Mouse (Mus musculus) heart, adult 11 months (tissue): ENCODE data around the gene Wdr82.

Source experiments
- DNase-seq: peaks from one replicate; pipeline ENCODE4 v3.0.0; 2022

Wdr82 gene

GRCm38 (mm10) chr9:106199535-106200272, 29.0 kb downstream of the Wdr82 start, which contains the start of gene Ppm1m:
Gene Ppm1m, minus strand, starts transcription at chr9:106199746.
- peak; percentile 92 for DNase-seq

- DNase-seq: no peak
These were observed 31.2 kb downstream of the Wdr82 start for GRCm38 (mm10) chr9:106201895-106202294.

DNA sequence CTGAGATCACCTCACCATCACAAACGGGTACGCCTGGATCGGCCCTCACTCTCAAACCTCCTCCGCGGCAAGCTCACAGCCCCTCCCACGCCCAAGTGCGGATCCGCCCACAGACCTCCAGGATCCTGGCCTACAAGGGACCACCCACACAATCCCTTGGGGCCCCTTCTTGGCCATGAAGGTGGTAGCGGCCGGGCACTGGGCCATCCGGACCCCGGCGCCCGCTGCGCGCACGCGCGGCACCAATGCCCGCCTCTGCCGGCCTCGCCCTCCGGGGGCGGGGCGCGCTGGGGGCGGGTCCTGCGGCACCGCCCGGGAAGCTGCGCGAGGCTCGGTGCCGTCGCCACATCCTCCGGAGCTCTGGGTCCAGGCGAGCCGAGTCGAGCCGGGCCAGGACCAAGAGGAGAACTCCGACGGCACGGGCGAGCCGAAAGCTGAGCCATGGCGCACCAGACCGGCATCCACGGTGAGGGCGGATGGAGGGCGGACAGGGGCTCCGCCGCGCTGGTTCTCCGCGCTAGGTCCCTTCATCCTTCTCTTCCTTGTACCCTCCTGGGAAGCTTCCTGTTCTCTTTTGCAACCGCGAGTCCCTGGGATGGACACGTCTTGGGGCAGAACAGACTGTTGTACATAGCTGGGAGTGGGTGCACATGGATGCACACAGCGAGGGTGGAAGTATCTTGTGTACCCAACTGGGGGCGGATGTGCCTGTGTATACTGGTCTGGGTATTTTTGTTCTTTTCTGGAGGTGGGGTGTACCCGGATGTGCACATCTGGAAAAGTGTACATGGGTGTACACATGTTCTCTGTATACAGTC, 32.3 kb downstream of the Wdr82 start, which contains the start of gene Twf2:
Gene Twf2, plus strand, starts transcription at position 290 of the 818 bp plus-strand sequence.
- peak; percentile 100 for DNase-seq

- peak; percentile 96 for DNase-seq
These were observed 33.5 kb downstream of the Wdr82 start for GRCm38 (mm10) chr9:106203990-106204851.

- DNase-seq: peak; percentile 93
These were observed 35.1 kb downstream of the Wdr82 start for GRCm38 (mm10) chr9:106205713-106206290.

DNA sequence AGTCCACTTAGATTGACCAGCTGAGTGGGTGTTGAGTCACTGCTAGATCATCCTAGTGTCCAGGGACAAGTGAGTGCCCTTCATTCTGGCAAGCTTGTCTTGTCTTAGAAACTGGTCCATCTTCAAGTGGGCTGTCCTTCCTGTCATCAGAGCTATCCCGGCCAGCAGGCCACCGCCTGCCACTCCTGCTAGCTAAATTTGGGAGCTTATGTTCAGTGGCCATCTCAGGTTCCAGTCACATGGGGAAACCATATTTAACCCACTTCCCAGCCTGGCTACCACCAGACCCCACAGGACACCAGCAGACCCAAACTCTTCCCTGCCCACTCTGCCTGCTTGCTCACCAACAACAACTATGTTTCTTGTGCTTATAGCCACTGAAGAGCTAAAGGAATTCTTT, 35.8 kb downstream of the Wdr82 start:
- peak; percentile 98 for DNase-seq

GRCm38 (mm10) chr9:106208181-106208580, 37.5 kb downstream of the Wdr82 start:
- DNase-seq: peak; percentile 96

DNA sequence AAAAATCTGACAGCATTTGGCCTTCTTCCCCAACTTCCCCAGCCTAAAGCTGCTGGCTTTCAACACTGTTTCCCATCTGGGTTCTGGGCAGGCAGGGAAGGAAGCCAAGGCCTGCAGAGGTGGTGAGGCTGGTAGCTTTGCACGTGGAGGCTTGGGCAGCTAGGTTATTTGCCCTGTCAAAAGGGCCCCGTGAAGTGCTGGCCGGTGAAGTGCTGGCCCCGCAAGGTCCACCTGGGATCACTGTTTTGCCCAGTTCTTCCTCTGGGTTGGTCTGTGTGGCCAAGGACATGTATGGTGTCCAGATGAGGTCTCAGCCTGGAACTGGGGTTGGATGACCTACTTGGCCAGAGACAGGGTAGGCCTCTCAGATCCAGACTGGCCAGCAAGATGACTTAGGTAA, 39.2 kb downstream of the Wdr82 start:
- peak; percentile 97 for DNase-seq

DNA sequence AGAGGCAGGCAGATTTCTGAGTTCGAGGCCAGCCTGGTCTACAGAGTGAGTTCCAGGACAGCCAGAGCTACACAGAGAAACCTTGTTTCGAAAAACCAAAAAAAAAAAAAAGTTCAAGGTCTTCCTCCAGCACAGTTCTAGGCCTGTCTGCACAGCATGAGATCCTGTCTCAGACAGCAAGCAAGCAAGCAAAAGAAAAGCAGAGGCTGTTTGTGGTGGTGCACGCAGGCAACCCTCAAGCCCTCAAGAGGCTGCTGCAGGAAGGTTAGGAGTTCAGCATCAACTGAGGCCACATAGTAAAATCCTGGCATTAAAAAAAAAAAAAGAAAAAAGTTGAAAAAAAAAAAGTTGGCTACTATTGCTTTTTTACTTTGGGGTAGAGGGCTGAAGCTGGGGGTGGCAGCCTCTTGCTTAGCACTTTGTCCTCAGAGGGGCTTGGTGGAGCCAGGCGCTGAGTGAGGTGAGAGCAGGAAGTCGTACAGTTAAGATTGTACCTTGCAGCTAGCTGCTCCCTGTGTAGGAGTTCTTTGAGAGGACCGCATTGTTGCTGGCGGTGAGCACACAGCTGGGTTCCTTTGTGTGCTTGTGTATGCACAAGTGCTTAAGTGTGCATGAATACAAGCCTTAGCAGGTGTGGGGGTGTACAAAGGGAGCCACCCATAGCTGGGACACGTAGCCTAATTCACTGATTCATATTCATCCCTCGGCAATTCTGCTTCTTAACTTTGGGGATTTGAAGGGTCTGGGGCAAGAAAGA, 40.3 kb downstream of the Wdr82 start:
- no peak for DNase-seq

GRCm38 (mm10) chr9:106211680-106212593, 41.2 kb downstream of the Wdr82 start:
- peak; percentile 98 for DNase-seq

DNA sequence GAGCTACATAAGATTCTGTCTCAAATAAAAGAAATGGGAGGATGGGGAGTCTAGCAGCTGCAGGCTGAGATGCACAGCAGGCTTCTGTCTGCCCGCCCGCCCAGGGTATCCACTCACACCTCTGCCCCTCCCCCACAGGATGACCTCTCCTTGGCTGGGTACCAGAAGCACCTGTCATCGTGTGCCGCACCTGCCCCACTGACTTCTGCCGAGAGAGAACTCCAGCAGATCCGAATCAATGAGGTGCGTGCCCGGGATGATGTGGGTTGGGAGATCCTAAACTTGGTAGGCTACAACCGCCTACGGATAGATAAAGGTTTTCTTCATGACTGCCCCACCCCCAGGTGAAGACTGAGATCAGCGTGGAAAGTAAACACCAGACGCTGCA, 41.9 kb downstream of the Wdr82 start:
- DNase-seq: no peak

DNA sequence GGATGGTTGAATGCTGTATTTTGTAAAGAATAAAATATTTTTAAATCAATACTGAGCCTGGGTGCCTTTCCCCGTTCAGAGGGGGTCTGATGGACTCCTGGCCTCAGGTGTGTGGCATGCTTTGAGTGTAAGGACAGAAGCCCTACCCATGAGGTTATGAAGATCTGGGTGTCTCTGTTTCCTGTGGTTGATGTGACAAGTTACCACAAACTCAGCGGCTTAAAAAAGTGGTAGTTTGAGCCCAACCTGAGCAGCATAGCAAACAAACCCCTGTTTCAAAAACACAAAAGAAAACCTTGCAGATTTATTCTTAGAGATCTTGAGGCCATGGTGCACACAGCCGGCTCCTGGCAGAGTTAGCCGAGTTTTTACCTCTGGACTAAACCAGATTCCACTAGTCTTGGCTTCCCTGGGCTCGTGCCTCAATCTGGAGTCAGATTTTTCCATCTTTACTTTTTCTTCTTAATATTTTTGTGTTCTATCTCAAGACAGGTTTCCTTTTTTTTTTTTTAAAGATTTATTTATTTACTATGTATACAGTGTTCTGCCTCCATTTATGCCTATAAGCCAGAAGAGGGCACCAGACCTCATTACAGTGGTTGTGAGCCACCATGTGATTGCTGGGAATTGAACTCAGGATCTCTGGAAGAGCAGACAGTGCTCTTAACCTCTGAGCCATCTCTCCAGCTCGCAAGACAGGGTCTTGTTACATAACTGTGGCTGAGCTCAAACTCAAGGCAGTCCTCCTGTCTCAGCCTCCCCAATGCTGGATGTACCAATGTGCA, 44.8 kb downstream of the Wdr82 start:
- no peak for DNase-seq

DNA sequence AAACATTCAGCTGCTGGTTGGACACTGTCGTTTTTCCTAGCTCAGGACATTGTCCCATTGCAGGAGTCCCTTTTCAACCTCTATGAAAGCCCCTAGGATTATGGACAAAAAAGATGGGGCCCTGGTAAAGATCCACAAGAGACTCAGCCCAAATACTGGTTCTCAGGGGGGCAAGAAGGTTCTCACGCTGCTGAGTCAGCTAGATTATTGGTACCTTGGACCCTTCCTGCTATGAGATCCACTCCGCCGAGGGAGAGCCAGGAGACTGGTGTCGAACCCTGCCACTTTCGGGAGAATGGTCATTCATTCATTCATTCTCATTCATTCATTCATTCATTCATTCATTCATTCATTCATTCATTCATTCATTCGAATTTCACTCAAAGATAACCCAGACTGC, 46.2 kb downstream of the Wdr82 start:
- no peak for DNase-seq

DNA sequence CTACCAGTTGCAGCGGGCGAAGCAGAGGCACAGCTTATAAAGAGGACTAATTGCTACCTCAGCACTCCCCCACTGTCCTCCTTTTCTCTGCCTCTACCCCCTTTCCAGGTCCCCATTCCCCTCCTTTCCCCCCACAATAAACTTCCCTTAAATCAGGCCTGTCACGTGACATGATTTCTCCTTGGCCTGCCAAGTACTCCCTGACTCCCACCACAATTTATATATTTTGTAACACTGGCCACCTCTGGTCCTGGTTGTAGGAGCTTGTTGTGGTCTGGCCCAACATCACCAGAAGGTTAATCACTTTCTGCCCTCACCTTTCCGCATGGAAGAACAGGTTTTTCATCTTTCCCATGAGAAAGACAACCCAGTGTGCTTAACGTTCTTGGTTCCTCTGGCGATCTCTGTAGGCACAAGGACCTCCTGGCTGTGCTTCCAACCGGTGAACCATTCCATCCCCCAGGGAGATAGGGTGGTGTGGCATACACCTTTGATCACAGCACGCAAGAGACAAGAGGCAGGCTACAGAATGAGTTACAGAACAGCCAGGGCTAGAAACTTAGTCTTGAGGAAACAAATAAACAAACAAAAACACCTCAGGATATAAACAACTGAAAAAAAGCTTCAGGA, 50.3 kb downstream of the Wdr82 start:
- DNase-seq: no peak

- peak; percentile 93 for DNase-seq
These were observed 51.6 kb downstream of the Wdr82 start, which contains the start of gene Tlr9 for GRCm38 (mm10) chr9:106222261-106222851. Gene Tlr9, plus strand, starts transcription at chr9:106222598.

- DNase-seq: peak; percentile 94
These were observed 52.3 kb downstream of the Wdr82 start for GRCm38 (mm10) chr9:106222994-106223393.

GRCm38 (mm10) chr9:106225469-106226150, 54.9 kb downstream of the Wdr82 start:
- peak; percentile 93 for DNase-seq

GRCm38 (mm10) chr9:106226151-106226682, 55.5 kb downstream of the Wdr82 start:
- DNase-seq: peak; percentile 96
